Mouse (Mus musculus): ENCODE results near the gene Slc25a10. TPM values are rescaled to one million over a fixed set of nuclear protein-coding genes. Genes with fewer than 3 reads are reported as not detected.
A peak's percentile ranks its signal among the peaks of the same experiment; 100 is the strongest.

Slc25a10 gene
- polyA plus RNA-seq, 1 experiment from 2014 or later: 31.9 TPM

- Histone ChIP-seq H3K9ac (no peak overlapping the region), H3K36me3 (no peaks in the 10 kb centered on the region), H3K27ac (replicated peaks) (no peak overlapping the region), H3K4me3 (no peak overlapping the region), H3K27me3 (no peaks in the 10 kb centered on the region), H3K9me3 (no peaks in the 10 kb centered on the region), H3K4me1 (replicated peaks) (no peaks in the 10 kb centered on the region; the same call in 1 of the 2 replicates), H3K4me2 (no peak overlapping the region)
- peak; percentile 63; the same call in 1 of the 2 replicates for ATAC-seq (ENCODE audit: low FRiP score, low read depth)
- WGBS: 17% methylated on average over 17 of the region's 17 CpGs
These were observed 24.0 kb downstream of the Slc25a10 start for GRCm38 (mm10) chr11:120515611-120516010.

- Histone ChIP-seq H3K9me3 (no peaks in the 10 kb centered on the region), H3K4me2 (no peak overlapping the region), H3K36me3 (no peaks in the 10 kb centered on the region), H3K4me3 (no peak overlapping the region), H3K27me3 (no peaks in the 10 kb centered on the region), H3K4me1 (replicated peaks) (no peaks in the 10 kb centered on the region), H3K27ac (replicated peaks) (no peak overlapping the region), H3K9ac (no peak overlapping the region)
- no peak for ATAC-seq (ENCODE audit: low FRiP score, low read depth)
- 71% methylated on average over 4 of the region's 4 CpGs for WGBS
These were observed 25.5 kb downstream of the Slc25a10 start for GRCm38 (mm10) chr11:120517147-120517546.

GRCm38 (mm10) chr11:120518027-120518426 lies 26.4 kb downstream of the Slc25a10 start:
- no peak for ATAC-seq (ENCODE audit: low FRiP score, low read depth)
- H3K27ac ChIP-seq (replicated peaks): no peak overlapping the region
- no peaks in the 10 kb centered on the region for H3K9me3 ChIP-seq
- no peaks in the 10 kb centered on the region for H3K27me3 ChIP-seq
- no peaks in the 10 kb centered on the region for H3K36me3 ChIP-seq
- WGBS: 66% methylated on average over 6 of the region's 6 CpGs
- H3K4me1 ChIP-seq (replicated peaks): no peaks in the 10 kb centered on the region
- H3K4me2 ChIP-seq: no peak overlapping the region
- no peak overlapping the region for H3K9ac ChIP-seq
- H3K4me3 ChIP-seq: no peak overlapping the region

- Histone ChIP-seq H3K27me3 (no peaks in the 10 kb centered on the region), H3K4me3 (no peak overlapping the region), H3K4me2 (no peak overlapping the region), H3K4me1 (replicated peaks) (no peaks in the 10 kb centered on the region), H3K36me3 (no peaks in the 10 kb centered on the region), H3K9ac (no peak overlapping the region), H3K27ac (replicated peaks) (no peak overlapping the region), H3K9me3 (no peaks in the 10 kb centered on the region)
- WGBS: 70% methylated on average over 6 of the region's 6 CpGs
- ATAC-seq (ENCODE audit: low FRiP score, low read depth): no peak
These were observed 26.9 kb downstream of the Slc25a10 start for GRCm38 (mm10) chr11:120518558-120518957.

GRCm38 (mm10) chr11:120519738-120520137 lies 28.1 kb downstream of the Slc25a10 start:
- H3K4me1 ChIP-seq (replicated peaks): no peaks in the 10 kb centered on the region
- no peaks in the 10 kb centered on the region for H3K27me3 ChIP-seq
- H3K9ac ChIP-seq: no peak overlapping the region
- no peak for ATAC-seq (ENCODE audit: low FRiP score, low read depth)
- no peaks in the 10 kb centered on the region for H3K9me3 ChIP-seq
- H3K4me3 ChIP-seq: no peak overlapping the region
- no peak overlapping the region for H3K4me2 ChIP-seq
- 54% methylated on average over 9 of the region's 9 CpGs for WGBS
- H3K27ac ChIP-seq (replicated peaks): no peak overlapping the region
- H3K36me3 ChIP-seq: no peaks in the 10 kb centered on the region

- no peak overlapping the region for H3K27ac ChIP-seq (replicated peaks)
- WGBS: 76% methylated on average over 9 of the region's 9 CpGs
- no peaks in the 10 kb centered on the region for H3K27me3 ChIP-seq
- H3K4me2 ChIP-seq: no peak overlapping the region
- H3K4me3 ChIP-seq: no peak overlapping the region
- H3K9ac ChIP-seq: no peak overlapping the region
- H3K4me1 ChIP-seq (replicated peaks): no peaks in the 10 kb centered on the region
- H3K36me3 ChIP-seq: no peaks in the 10 kb centered on the region
- H3K9me3 ChIP-seq: no peaks in the 10 kb centered on the region
- no peak for ATAC-seq (ENCODE audit: low FRiP score, low read depth)
These were observed 28.9 kb downstream of the Slc25a10 start for GRCm38 (mm10) chr11:120520498-120520897.

- H3K36me3 ChIP-seq: no peaks in the 10 kb centered on the region
- H3K4me2 ChIP-seq: no peak overlapping the region
- no peaks in the 10 kb centered on the region for H3K9me3 ChIP-seq
These were observed 29.4 kb downstream of the Slc25a10 start for GRCm38 (mm10) chr11:120520967-120521540.

GRCm38 (mm10) chr11:120522581-120522980 lies 30.9 kb downstream of the Slc25a10 start:
- Histone ChIP-seq H3K4me3 (no peak overlapping the region), H3K27ac (replicated peaks) (no peak overlapping the region), H3K4me1 (replicated peaks) (no peaks in the 10 kb centered on the region), H3K27me3 (no peaks in the 10 kb centered on the region), H3K36me3 (no peaks in the 10 kb centered on the region), H3K9ac (no peak overlapping the region), H3K4me2 (no peak overlapping the region), H3K9me3 (no peaks in the 10 kb centered on the region)
- no peak for ATAC-seq (ENCODE audit: low FRiP score, low read depth)
- 82% methylated on average over 8 of the region's 8 CpGs for WGBS

More at GRCm38 (mm10) chr11:120520967-120521540, 29.4 kb downstream of the Slc25a10 start:
- 73% methylated on average over 5 of the region's 5 CpGs for WGBS
- no peak overlapping the region for H3K27ac ChIP-seq (replicated peaks)
- no peak for ATAC-seq (ENCODE audit: low FRiP score, low read depth)
- no peaks in the 10 kb centered on the region for H3K27me3 ChIP-seq
- H3K4me1 ChIP-seq (replicated peaks): no peaks in the 10 kb centered on the region
- no peak overlapping the region for H3K4me3 ChIP-seq
- H3K9ac ChIP-seq: no peak overlapping the region

- H3K9ac ChIP-seq: no peak overlapping the region
- no peak for ATAC-seq (ENCODE audit: low FRiP score, low read depth)
- WGBS: 72% methylated on average over 2 of the region's 2 CpGs
- no peak overlapping the region for H3K4me2 ChIP-seq
- H3K4me3 ChIP-seq: no peak overlapping the region
- no peak overlapping the region for H3K27ac ChIP-seq (replicated peaks)
- H3K4me1 ChIP-seq (replicated peaks): peaks cover 7% of the 10 kb centered on the region
- no peaks in the 10 kb centered on the region for H3K36me3 ChIP-seq
- H3K9me3 ChIP-seq: no peaks in the 10 kb centered on the region
- H3K27me3 ChIP-seq: peaks cover 30% of the 10 kb centered on the region
These were observed 34.3 kb downstream of the Slc25a10 start for GRCm38 (mm10) chr11:120525959-120526358.

- peaks cover 48% of the 10 kb centered on the region for H3K27me3 ChIP-seq
- ATAC-seq (ENCODE audit: low FRiP score, low read depth): no peak
- H3K9ac ChIP-seq: no peak overlapping the region
- H3K36me3 ChIP-seq: no peaks in the 10 kb centered on the region
- no peak overlapping the region for H3K4me3 ChIP-seq
- no peaks in the 10 kb centered on the region for H3K9me3 ChIP-seq
- H3K4me2 ChIP-seq: no peak overlapping the region
- H3K27ac ChIP-seq (replicated peaks): no peak overlapping the region
- WGBS: 85% methylated on average over 9 of the region's 9 CpGs
- H3K4me1 ChIP-seq (replicated peaks): peaks cover 12% of the 10 kb centered on the region
These were observed 36.2 kb downstream of the Slc25a10 start for GRCm38 (mm10) chr11:120527690-120528354.

- Histone ChIP-seq H3K4me1 (replicated peaks) (peaks cover 12% of the 10 kb centered on the region), H3K4me3 (no peak overlapping the region), H3K27me3 (peaks cover 56% of the 10 kb centered on the region), H3K27ac (replicated peaks) (no peak overlapping the region), H3K4me2 (no peak overlapping the region), H3K9ac (no peak overlapping the region), H3K36me3 (no peaks in the 10 kb centered on the region), H3K9me3 (no peaks in the 10 kb centered on the region)
- ATAC-seq (ENCODE audit: low FRiP score, low read depth): no peak
- WGBS: 54% methylated on average over 4 of the region's 4 CpGs
These were observed 37.3 kb downstream of the Slc25a10 start for GRCm38 (mm10) chr11:120528903-120529302.

GRCm38 (mm10) chr11:120530085-120530964 lies 38.7 kb downstream of the Slc25a10 start, which contains the start of gene Gcgr:
Gene Gcgr, plus strand, starts transcription at chr11:120530699.
- ATAC-seq (ENCODE audit: low FRiP score, low read depth): no peak
- H3K9ac ChIP-seq: peak within 1 kb of the TSS; percentile 14; the same call in 1 of the 2 replicates
- H3K27me3 ChIP-seq: peaks cover 56% of the 10 kb centered on the region
- no peaks in the 10 kb centered on the region for H3K36me3 ChIP-seq
- no peaks in the 10 kb centered on the region for H3K9me3 ChIP-seq
- 9% methylated on average over 51 of the region's 62 CpGs for WGBS
- peaks cover 12% of the 10 kb centered on the region for H3K4me1 ChIP-seq (replicated peaks)
- peak within 1 kb of the TSS; percentile 34 for H3K4me3 ChIP-seq
- H3K4me2 ChIP-seq: peak within 1 kb of the TSS; percentile 69
- no peak within 1 kb of the TSS for H3K27ac ChIP-seq (replicated peaks)
